Mouse (Mus musculus): ENCODE results near the gene Insyn1. TPM values are rescaled to one million over a fixed set of nuclear protein-coding genes. Genes with fewer than 3 reads are reported as not detected.
A peak's percentile ranks its signal among the peaks of the same experiment; 100 is the strongest.

Gene Insyn1
- total RNA-seq, 2 experiments from 2014 or later = not detected

GRCm38 (mm10) chr9:58530407-58530806 is 42.0 kb downstream of the Insyn1 start:
- no peak for ATAC-seq (replicated peaks; ENCODE audit: low FRiP score, poor library complexity, severe bottlenecking)

GRCm38 (mm10) chr9:58532236-58532635 is 43.8 kb downstream of the Insyn1 start:
- no peak for ATAC-seq (replicated peaks; ENCODE audit: low FRiP score, poor library complexity, severe bottlenecking)

- no peak for ATAC-seq (replicated peaks; ENCODE audit: low FRiP score, poor library complexity, severe bottlenecking)
Measured at GRCm38 (mm10) chr9:58533322-58533721, 44.9 kb downstream of the Insyn1 start.

GRCm38 (mm10) chr9:58534766-58535165 is 46.4 kb downstream of the Insyn1 start:
- ATAC-seq (replicated peaks; ENCODE audit: low FRiP score, poor library complexity, severe bottlenecking) = peak; percentile 75

GRCm38 (mm10) chr9:58535447-58536134 is 47.2 kb downstream of the Insyn1 start:
- no peak for ATAC-seq (replicated peaks; ENCODE audit: low FRiP score, poor library complexity, severe bottlenecking)

GRCm38 (mm10) chr9:58537774-58538173 is 49.4 kb downstream of the Insyn1 start:
- no peak for ATAC-seq (replicated peaks; ENCODE audit: low FRiP score, poor library complexity, severe bottlenecking)

- peak; percentile 70 for ATAC-seq (replicated peaks; ENCODE audit: low FRiP score, poor library complexity, severe bottlenecking)
Measured at GRCm38 (mm10) chr9:58539886-58540285, 51.5 kb downstream of the Insyn1 start.

- no peak for ATAC-seq (replicated peaks; ENCODE audit: low FRiP score, poor library complexity, severe bottlenecking)
Measured at GRCm38 (mm10) chr9:58541895-58542338, 53.5 kb downstream of the Insyn1 start.

- no peak for ATAC-seq (replicated peaks; ENCODE audit: low FRiP score, poor library complexity, severe bottlenecking)
Measured at GRCm38 (mm10) chr9:58544879-58545324, 56.5 kb downstream of the Insyn1 start.

GRCm38 (mm10) chr9:58545428-58545827 is 57.0 kb downstream of the Insyn1 start:
- ATAC-seq (replicated peaks; ENCODE audit: low FRiP score, poor library complexity, severe bottlenecking) = no peak

- ATAC-seq (replicated peaks; ENCODE audit: low FRiP score, poor library complexity, severe bottlenecking) = no peak
Measured at GRCm38 (mm10) chr9:58546630-58547360, 58.4 kb downstream of the Insyn1 start.

GRCm38 (mm10) chr9:58548897-58549296 is 60.5 kb downstream of the Insyn1 start:
- ATAC-seq (replicated peaks; ENCODE audit: low FRiP score, poor library complexity, severe bottlenecking) = no peak

Other genes starting within 250 kb of the Insyn1 start
- 43.0 and 50.8 TPM in 2 replicates for gene Pml, start 238.8 kb upstream of the Insyn1 start, total RNA-seq (2015; ENCODE audit: low replicate concordance)
- 51.6 and 69.0 TPM in 2 replicates for gene Pml, start 238.8 kb upstream of the Insyn1 start, total RNA-seq (2017; ENCODE audit: low replicate concordance)
- gene Stoml1, start 235.4 kb upstream of the Insyn1 start, total RNA-seq (2015; ENCODE audit: low replicate concordance) = 1.2 and 8.6 TPM in 2 replicates
- 2.1 and 2.3 TPM in 2 replicates for gene Stoml1, start 235.4 kb upstream of the Insyn1 start, total RNA-seq (2017; ENCODE audit: low replicate concordance)
- gene Loxl1, start 175.4 kb upstream of the Insyn1 start, total RNA-seq (2015; ENCODE audit: low replicate concordance) = not detected in 2 replicates
- gene Loxl1, start 175.4 kb upstream of the Insyn1 start, total RNA-seq (2017; ENCODE audit: low replicate concordance) = 0.17 TPM in 1 of 2 replicates, not detected in the other
- not detected in 2 replicates for gene Tbc1d21, start 118.1 kb upstream of the Insyn1 start, total RNA-seq (2015; ENCODE audit: low replicate concordance)
- not detected in 2 replicates for gene Tbc1d21, start 118.1 kb upstream of the Insyn1 start, total RNA-seq (2017; ENCODE audit: low replicate concordance)
- not detected in 2 replicates for gene Cd276, start 66.8 kb downstream of the Insyn1 start, total RNA-seq (2015; ENCODE audit: low replicate concordance)
- gene Cd276, start 66.8 kb downstream of the Insyn1 start, total RNA-seq (2017; ENCODE audit: low replicate concordance) = not detected in 2 replicates
- 256 and 349 TPM in 2 replicates for gene Nptn, start 93.6 kb downstream of the Insyn1 start, total RNA-seq (2015; ENCODE audit: low replicate concordance)
- gene Nptn, start 93.6 kb downstream of the Insyn1 start, total RNA-seq (2017; ENCODE audit: low replicate concordance) = 122 and 135 TPM in 2 replicates